Mouse (Mus musculus) neural tube, embryonic 12.5 days (tissue): ENCODE results near the gene Iglon5. TPM values are rescaled to one million over a fixed set of nuclear protein-coding genes. Genes with fewer than 3 reads are reported as not detected.

Experiments used
- ATAC-seq: fragments of 200-750 bp; cut with Nextera tagmentation; 2 replicates; pipeline ENCODE4 v1.8.0; 2017; ENCODE audit warnings: low read depth, mild to moderate bottlenecking, moderate TSS enrichment, moderate library complexity; ENCODE audit not compliant: low FRiP score
- H3K27ac ChIP-seq: fragments of 300-500 bp; sonication (generic); 2 replicates; pipeline ENCODE4 v1.5.1; 2016
- H3K27me3 ChIP-seq: fragments of 300-500 bp; sonication (generic); replicated peaks from 2 replicates; pipeline ENCODE4 v1.6.1; 2016; ENCODE audit warnings: mild to moderate bottlenecking
- H3K36me3 ChIP-seq: fragments of 300-500 bp; sonication (generic); 2 replicates; pipeline ENCODE4 v1.6.1; 2016; ENCODE audit warnings: mild to moderate bottlenecking
- H3K4me1 ChIP-seq: fragments of 300-500 bp; sonication (generic); 2 replicates; pipeline ENCODE4 v1.6.1; 2016
- H3K4me2 ChIP-seq: fragments of 300-500 bp; sonication (generic); replicated peaks from 2 replicates; pipeline ENCODE4 v1.6.1; 2016; ENCODE audit warnings: mild to moderate bottlenecking
- H3K4me3 ChIP-seq: fragments of 300-500 bp; sonication (generic); 2 replicates; pipeline ENCODE4 v1.5.1; 2016
- H3K9ac ChIP-seq: fragments of 300-500 bp; sonication (generic); 2 replicates; pipeline ENCODE4 v1.6.1; 2016; ENCODE audit warnings: mild to moderate bottlenecking
- H3K9me3 ChIP-seq: fragments of 300-500 bp; sonication (generic); 2 replicates; pipeline ENCODE4 v1.6.1; 2016; ENCODE audit warnings: mild to moderate bottlenecking
- WGBS: fragments of 180-500 bp; shearing (Covaris S2); methylation state at CpG from one replicate; pipeline ENCODE4 v1.1.7; 2016; 5-methylcytosine and 5-hydroxymethylcytosine counted together
- polyA plus RNA-seq: library from polyadenylated mRNA; unstranded; fragments of >200 nt; fragmentation: Nextera tagmentation; extraction: Ambion mirVana; gene quantifications from 2 replicates; pipeline ENCODE4 v1.2.1, GENCODE M21; 2016

Gene Iglon5
- 4.0 and 4.5 TPM in 2 replicates for polyA plus RNA-seq

DNA sequence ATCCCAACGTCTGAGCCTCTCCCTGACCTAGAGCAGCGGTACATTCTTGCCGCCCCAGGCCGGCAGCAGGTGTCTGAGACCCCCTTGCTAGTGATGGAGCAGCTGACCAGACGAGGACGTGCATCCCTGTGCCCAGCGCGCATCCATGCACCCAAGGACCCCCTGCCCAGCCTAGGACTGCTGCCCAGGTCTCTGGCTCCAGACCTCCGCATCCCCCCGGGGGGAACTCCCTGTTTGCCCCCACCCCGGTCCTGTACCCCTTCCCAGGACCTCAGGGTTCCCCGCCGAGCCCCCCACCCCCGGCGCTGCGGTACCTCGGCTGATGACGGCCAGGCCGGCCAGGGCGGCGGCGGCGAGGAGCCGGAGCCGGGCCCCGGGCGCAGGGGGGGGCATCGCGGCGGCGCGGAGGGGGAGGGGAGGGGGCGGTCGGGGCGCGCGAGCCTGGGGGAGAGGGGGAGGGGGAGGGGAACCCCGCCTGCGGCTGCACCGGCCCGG is at the start of gene Iglon5:
TSS of gene Iglon5 (minus strand) at position 445 of the 495 bp plus-strand sequence.
- H3K9ac ChIP-seq = peak within 1 kb of the TSS; percentile 83
- H3K4me2 ChIP-seq = peak within 1 kb of the TSS; percentile 79
- WGBS = 1% methylated on average over 21 of the region's 41 CpGs
- H3K4me3 ChIP-seq = peak within 1 kb of the TSS; percentile 63
- peak within 1 kb of the TSS; percentile 57; the same call in 1 of the 2 replicates for H3K27ac ChIP-seq
- peaks cover 12% of the 10 kb centered on the region; the same call in 1 of the 2 replicates for H3K4me1 ChIP-seq
- no peaks in the 10 kb centered on the region for H3K36me3 ChIP-seq
- no peaks in the 10 kb centered on the region for H3K9me3 ChIP-seq
- H3K27me3 ChIP-seq = 0 out of 2 replicates have a peak, but pooled peaks cover 8% of the 10 kb centered on the region
- peak; percentile 64 for ATAC-seq

DNA sequence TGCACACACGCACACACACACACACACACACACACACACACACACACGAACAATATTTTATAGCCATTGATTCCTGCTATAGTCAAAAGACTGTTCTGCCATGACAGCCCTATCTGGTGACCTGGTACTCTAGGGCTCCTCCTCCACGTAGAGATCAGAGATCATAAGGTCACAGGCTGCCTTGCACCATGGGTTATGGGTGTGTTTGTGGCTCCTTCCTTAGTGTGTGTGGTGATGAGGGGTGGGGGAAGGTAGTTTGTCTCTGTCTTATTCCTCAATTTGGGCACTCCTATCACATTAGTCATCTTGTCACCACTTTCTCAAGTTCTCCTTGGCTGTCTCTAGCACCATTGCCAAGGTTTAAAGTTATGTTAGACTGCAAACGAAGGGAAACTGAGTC is 48.6 kb upstream of the Iglon5 start:
- Histone ChIP-seq H3K27me3 (no peaks in the 10 kb centered on the region), H3K4me3 (no peak overlapping the region), H3K4me2 (no peak overlapping the region), H3K9ac (no peak overlapping the region), H3K4me1 (no peaks in the 10 kb centered on the region), H3K27ac (no peak overlapping the region), H3K36me3 (no peaks in the 10 kb centered on the region), H3K9me3 (peaks cover 5% of the 10 kb centered on the region; the same call in 1 of the 2 replicates)
- ATAC-seq = no peak
- WGBS = 73% methylated on average over 4 of the region's 4 CpGs

DNA sequence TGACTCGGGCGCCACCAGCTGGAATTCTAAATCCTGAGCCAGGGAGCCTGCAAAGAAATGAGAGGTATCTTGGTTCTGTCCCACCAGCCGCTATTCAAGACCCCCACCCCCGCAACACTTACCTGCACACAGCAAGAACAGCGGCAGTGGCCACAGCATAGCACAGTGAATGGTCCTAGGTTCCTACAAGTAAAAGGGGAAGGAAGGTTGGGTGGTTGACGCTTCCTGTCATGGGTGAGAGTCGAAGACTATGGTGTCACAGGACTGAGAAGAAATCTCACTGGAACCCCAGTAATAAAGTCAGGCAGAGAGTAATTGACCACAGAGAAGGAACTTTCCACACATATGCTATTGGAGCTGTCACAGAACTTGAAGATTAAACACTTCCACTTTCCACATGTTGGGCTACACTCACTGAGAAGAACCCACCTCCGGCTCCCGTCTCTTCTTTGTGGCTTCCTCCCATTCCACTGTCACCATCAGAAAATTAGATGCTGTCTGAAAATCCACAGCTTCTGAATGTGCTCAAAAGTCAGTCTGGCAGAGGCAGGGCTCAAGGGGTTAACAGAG is 43.1 kb upstream of the Iglon5 start:
- no peak overlapping the region for H3K27ac ChIP-seq
- H3K4me2 ChIP-seq = no peak overlapping the region
- WGBS = 85% methylated on average over 9 of the region's 9 CpGs
- no peaks in the 10 kb centered on the region for H3K4me1 ChIP-seq
- H3K9ac ChIP-seq = no peak overlapping the region
- no peaks in the 10 kb centered on the region for H3K36me3 ChIP-seq
- ATAC-seq = no peak
- H3K9me3 ChIP-seq = peaks cover 5% of the 10 kb centered on the region; the same call in 1 of the 2 replicates
- no peak overlapping the region for H3K4me3 ChIP-seq
- H3K27me3 ChIP-seq = no peaks in the 10 kb centered on the region

DNA sequence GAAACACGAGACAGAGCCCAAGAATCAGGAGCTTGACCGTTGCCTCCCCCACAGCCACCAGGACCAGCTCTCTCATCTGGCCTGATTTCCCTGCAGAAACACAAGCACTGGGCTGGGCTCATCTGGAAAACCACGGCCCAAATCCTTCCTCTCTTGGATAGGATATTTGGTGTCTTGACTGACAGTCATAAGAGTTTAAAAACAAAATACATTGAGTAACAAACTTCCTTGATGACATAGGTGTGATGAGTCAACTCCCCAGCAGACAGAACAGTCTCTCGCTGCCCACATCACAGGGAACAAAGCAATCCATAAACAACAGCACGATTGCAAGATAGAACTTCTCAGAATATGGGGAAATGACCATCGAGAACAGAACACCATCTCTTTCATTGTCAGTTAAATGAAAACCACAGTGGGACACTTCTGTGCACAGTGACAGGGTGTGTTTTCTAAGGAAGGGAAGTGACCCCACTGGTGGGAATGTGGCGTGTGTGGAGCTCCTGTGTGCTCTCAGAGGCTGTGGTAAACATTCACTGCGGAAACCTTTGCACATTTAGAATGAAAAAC is 40.4 kb upstream of the Iglon5 start:
- no peak overlapping the region for H3K9ac ChIP-seq
- H3K4me1 ChIP-seq = no peaks in the 10 kb centered on the region
- H3K27ac ChIP-seq = no peak overlapping the region
- H3K4me3 ChIP-seq = no peak overlapping the region
- ATAC-seq = no peak
- no peaks in the 10 kb centered on the region for H3K27me3 ChIP-seq
- no peaks in the 10 kb centered on the region for H3K36me3 ChIP-seq
- no peak overlapping the region for H3K4me2 ChIP-seq
- peaks cover 5% of the 10 kb centered on the region; the same call in 1 of the 2 replicates for H3K9me3 ChIP-seq
- WGBS = 76% methylated on average over 8 of the region's 8 CpGs

DNA sequence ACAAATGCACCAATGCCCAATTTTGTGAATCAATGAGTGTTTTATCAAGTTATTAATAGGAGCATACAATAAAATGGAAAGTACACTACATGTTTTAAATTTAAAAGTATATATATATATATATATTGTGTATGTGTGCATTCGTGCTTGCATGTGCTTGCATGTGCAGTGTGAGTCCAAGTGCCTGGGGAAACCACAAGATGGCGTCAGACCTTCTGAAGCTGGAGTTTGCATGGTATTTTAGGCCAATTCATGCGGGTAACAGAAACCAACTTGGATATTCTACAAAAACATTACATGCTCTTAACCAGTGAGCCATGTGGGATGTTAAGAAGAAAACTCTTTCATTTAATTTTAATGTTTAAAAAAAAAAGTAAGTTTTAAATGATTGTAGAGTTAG is 35.4 kb upstream of the Iglon5 start:
- no peak for ATAC-seq
- H3K36me3 ChIP-seq = no peaks in the 10 kb centered on the region
- 50% methylated on average over 3 of the region's 3 CpGs for WGBS
- no peak overlapping the region for H3K4me3 ChIP-seq
- H3K27me3 ChIP-seq = no peaks in the 10 kb centered on the region
- H3K27ac ChIP-seq = no peak overlapping the region
- H3K9ac ChIP-seq = no peak overlapping the region
- no peaks in the 10 kb centered on the region for H3K4me1 ChIP-seq
- no peaks in the 10 kb centered on the region for H3K9me3 ChIP-seq
- H3K4me2 ChIP-seq = no peak overlapping the region

DNA sequence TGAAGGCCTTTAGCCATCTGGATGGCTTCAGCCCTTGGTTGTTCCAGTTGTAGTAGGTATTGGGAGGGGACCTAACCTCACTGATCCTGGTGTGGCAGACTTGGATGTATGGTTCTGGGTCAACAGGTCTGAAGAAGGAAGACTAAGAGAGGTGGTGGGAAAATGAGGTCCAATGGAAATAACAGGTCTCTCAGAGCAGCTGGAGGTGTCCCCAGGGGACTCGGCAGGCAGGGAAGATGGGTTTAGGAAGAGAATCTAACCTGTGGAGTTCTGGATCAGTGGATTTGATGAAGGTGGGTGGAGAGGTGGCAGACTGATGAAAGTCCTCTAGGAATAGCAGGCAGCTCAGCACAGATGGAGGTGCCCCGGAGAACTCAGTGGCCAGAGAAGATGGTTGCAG is 32.9 kb upstream of the Iglon5 start:
- Histone ChIP-seq H3K4me1 (no peaks in the 10 kb centered on the region), H3K36me3 (no peaks in the 10 kb centered on the region), H3K27ac (no peak overlapping the region), H3K9me3 (no peaks in the 10 kb centered on the region), H3K9ac (no peak overlapping the region), H3K4me3 (no peak overlapping the region), H3K4me2 (no peak overlapping the region), H3K27me3 (no peaks in the 10 kb centered on the region)
- WGBS = 88% methylated on average over 2 of the region's 2 CpGs
- no peak for ATAC-seq

DNA sequence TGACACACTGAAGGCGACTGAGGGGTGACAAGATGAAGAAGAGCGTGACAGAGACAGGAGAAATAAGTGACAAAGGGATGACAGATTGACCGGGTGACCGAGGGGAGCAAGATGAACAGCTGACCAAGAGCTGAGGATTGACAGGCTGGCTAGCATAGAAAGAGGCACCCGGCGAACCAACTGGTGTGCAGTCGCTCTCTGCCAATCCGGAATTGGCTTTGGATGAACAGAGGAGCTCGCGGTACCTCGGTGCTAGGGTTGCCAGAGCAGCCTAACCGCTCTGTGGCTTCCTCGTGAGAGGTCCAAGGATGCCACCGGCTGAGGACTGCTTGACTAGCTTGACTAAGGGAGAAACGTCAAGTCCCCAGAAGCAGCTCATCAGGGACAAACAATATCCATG is 28.5 kb upstream of the Iglon5 start:
- H3K4me2 ChIP-seq = no peak overlapping the region

DNA sequence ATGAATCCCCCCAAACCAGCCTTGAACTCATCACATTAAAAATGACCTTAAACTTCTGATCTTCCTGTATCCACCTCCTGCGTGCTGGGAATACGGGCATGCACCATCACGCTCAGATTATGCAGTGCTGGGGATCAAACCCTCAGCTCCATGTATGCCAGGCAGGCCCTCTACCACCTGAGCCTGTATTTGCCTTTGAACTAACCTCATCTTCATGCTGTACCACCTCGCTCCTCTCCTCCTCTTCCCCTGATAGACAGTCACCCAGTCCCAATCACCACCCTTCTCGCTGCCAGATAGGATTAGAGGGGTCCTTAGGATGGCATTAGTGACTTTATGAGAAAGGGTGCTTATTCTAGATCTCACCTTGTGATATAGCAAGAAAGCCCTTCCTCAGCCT is 25.2 kb upstream of the Iglon5 start:
- WGBS = 80% methylated on average over 5 of the region's 5 CpGs
- no peak overlapping the region for H3K9ac ChIP-seq
- ATAC-seq = no peak
- H3K27me3 ChIP-seq = no peaks in the 10 kb centered on the region
- H3K36me3 ChIP-seq = no peaks in the 10 kb centered on the region
- H3K4me3 ChIP-seq = no peak overlapping the region
- no peaks in the 10 kb centered on the region for H3K4me1 ChIP-seq
- H3K27ac ChIP-seq = no peak overlapping the region
- H3K4me2 ChIP-seq = no peak overlapping the region
- no peaks in the 10 kb centered on the region for H3K9me3 ChIP-seq

More for the DNA sequence above, 28.5 kb upstream of the Iglon5 start:
- no peaks in the 10 kb centered on the region for H3K4me1 ChIP-seq
- no peak for ATAC-seq
- H3K4me3 ChIP-seq = no peak overlapping the region
- 87% methylated on average over 15 of the region's 15 CpGs for WGBS
- no peak overlapping the region for H3K27ac ChIP-seq
- no peaks in the 10 kb centered on the region for H3K27me3 ChIP-seq
- H3K9me3 ChIP-seq = no peaks in the 10 kb centered on the region
- H3K36me3 ChIP-seq = no peaks in the 10 kb centered on the region
- H3K9ac ChIP-seq = no peak overlapping the region

DNA sequence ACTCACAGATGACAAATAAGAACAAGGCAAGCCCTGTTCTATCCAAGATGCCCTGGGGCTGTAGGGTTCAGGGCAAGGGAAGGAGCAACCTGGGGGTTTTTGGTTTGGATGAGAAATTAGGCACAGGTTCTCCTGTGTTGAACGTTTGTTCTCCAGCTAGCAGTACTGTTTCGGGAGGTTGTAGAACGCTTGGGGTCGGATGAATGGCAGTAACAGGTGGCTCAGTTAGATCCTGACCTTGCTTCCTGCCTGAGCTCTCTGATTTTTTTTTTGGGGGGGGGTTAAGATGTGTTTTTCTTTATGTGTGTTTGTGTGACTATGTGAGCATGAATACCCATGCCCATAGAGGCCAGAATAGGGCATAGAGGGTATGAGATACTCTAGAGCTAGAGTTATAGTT is 22.6 kb upstream of the Iglon5 start:
- Histone ChIP-seq H3K4me1 (no peaks in the 10 kb centered on the region), H3K27me3 (no peaks in the 10 kb centered on the region), H3K9me3 (no peaks in the 10 kb centered on the region), H3K4me3 (no peak overlapping the region), H3K9ac (no peak overlapping the region), H3K36me3 (no peaks in the 10 kb centered on the region), H3K4me2 (no peak overlapping the region), H3K27ac (no peak overlapping the region)
- WGBS = 80% methylated on average over 4 of the region's 4 CpGs
- ATAC-seq = no peak

DNA sequence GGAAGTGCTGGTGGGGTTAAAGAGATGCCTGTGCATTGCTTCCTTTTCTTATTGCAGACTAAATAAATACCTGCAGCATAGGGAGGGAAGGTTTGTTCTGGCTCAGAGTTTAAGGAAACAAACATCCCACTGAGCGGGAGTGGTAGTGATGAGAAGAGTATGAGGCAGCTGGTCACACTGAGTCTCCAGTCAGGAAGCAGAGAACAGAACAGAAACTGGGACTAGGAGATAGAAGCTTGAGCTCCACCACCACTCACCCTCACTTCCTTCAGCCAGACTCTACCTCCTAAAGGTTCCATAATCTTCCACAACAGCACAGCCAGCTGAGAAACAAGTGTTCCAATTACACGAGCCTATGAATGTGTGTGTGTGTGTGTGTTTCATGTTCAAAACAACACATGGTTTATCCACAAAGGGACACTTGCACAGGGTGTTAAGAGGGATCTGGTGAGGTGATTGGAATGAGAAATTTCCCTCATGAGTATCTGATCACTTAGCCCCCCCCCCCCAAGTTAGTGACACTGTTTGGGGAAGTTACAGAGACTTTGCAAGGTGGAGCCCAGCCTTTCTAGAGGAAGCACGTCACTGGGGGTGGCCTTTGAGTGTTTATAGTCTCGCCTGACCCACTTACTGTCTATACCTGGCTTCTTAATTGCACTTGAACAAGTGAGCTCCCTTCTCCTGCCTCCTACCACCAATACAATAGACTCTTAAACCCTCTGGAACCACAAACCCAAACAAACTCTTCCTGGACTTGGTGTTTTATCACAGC is 22.0 kb upstream of the Iglon5 start:
- ATAC-seq = no peak
- Histone ChIP-seq H3K4me3 (no peak overlapping the region), H3K27me3 (no peaks in the 10 kb centered on the region), H3K9me3 (no peaks in the 10 kb centered on the region), H3K27ac (no peak overlapping the region), H3K4me1 (no peaks in the 10 kb centered on the region), H3K9ac (no peak overlapping the region), H3K4me2 (no peak overlapping the region), H3K36me3 (no peaks in the 10 kb centered on the region)
- 55% methylated on average over 4 of the region's 4 CpGs for WGBS

DNA sequence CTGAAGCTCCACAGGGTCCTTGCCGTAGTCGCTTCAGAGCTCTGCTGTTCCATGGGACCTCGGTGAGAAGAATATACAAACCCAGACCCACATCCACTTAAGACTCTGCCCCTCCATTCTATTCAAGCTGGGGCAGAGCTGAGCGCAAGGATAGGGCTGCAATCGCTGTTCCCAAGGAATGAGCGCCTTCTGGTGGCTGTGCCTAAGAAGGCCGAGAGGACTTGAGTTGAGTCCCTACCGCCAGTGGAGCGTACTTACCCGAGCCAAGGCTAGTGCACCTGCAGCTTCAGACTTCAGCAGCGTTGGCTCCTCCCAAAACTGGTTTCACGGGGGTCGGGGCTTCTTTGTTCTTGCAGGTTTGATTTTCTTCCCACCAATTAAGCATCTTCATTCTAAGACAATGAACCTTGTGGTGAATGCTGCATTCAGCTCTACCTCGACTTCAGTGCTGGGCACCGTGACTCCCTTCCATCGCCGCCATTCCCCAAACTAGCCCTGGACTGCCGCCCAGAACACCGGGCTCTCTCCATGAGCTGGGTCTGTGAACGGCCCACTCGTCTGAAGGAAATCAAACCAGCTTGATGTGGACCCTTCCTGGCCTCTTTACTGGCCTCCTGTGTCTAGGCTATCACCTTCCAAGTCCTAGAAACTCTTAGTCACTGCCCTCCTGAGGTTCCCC is 5.6 kb upstream of the Iglon5 start:
- ATAC-seq = peak; percentile 56; the same call in 1 of the 2 replicates
- Histone ChIP-seq H3K4me1 (no peaks in the 10 kb centered on the region), H3K36me3 (no peaks in the 10 kb centered on the region), H3K9me3 (peaks cover 8% of the 10 kb centered on the region; the same call in 1 of the 2 replicates), H3K27ac (no peak overlapping the region), H3K4me3 (no peak overlapping the region), H3K4me2 (0 out of 2 replicates have a peak overlapping the region, but pooled peaks have one; percentile 3), H3K9ac (no peak overlapping the region), H3K27me3 (peaks cover 11% of the 10 kb centered on the region; the same call in 1 of the 2 replicates)
- 11% methylated on average over 21 of the region's 21 CpGs for WGBS

DNA sequence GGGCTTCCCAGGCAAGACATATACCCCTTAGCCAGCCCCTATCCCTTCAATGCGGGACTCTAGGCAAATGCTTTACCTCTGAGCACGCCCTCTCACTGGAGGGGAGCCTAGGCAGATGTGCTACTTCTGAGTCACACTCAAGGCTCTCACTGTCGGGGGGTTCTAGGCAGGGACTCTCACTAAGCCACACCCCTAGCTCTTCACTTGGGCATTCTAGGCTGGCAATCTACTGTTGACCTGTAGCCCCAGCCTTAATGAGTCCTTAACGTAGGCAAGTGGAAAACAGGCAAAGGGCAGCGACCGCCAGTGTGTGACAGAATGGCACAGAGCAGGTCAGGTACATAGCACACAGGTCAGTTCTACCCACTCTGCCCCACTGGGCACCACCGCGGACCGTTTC is 986 bp upstream of the Iglon5 start:
- H3K36me3 ChIP-seq = no peaks in the 10 kb centered on the region
- H3K27ac ChIP-seq = no peak overlapping the region
- no peak overlapping the region for H3K9ac ChIP-seq
- H3K4me2 ChIP-seq = peak overlapping the region; percentile 79
- peaks cover 12% of the 10 kb centered on the region; the same call in 1 of the 2 replicates for H3K4me1 ChIP-seq
- no peaks in the 10 kb centered on the region for H3K9me3 ChIP-seq
- 61% methylated on average over 9 of the region's 9 CpGs for WGBS
- H3K27me3 ChIP-seq = 0 out of 2 replicates have a peak, but pooled peaks cover 8% of the 10 kb centered on the region
- H3K4me3 ChIP-seq = no peak overlapping the region
- 0 out of 2 replicates have a peak, but pooled peaks have one; percentile 9 for ATAC-seq
